Mouse (Mus musculus) embryonic facial prominence, embryonic 11.5 days (tissue): Measurements from ENCODE around the gene Gfy. TPM values are rescaled to one million over a fixed set of nuclear protein-coding genes. Genes with fewer than 3 reads are reported as not detected.
"Not testable (repeated sequence)": the region's sequence is repeated elsewhere in the genome, so short reads cannot be mapped to it uniquely, and the experiment has no call there.

ENCODE experiments used
- ATAC-seq: fragments of 200-750 bp; cut with Nextera tagmentation; replicated peaks from 2 replicates; pipeline ENCODE4 v1.8.0; 2017; ENCODE audit warnings: low read depth; ENCODE audit not compliant: insufficient number of reproducible peaks, low FRiP score, low TSS enrichment
- DNase-seq: peaks from one replicate; pipeline ENCODE4 v3.0.0-alpha.2; 2015; ENCODE audit warnings: low spot score
- H3K27ac ChIP-seq: fragments of 300-500 bp; sonication (generic); replicated peaks from 2 replicates; pipeline ENCODE4 v1.5.1; 2014; ENCODE audit warnings: mild to moderate bottlenecking, low read depth, low read length, control low read depth
- H3K27me3 ChIP-seq: fragments of 300-500 bp; sonication (generic); 2 replicates; pipeline ENCODE4 v1.6.1; 2014; ENCODE audit warnings: mild to moderate bottlenecking, low read length, moderate library complexity, mixed read lengths; ENCODE audit not compliant: control insufficient read depth, insufficient read depth
- H3K36me3 ChIP-seq: fragments of 300-500 bp; sonication (generic); replicated peaks from 2 replicates; pipeline ENCODE4 v1.6.1; 2014; ENCODE audit warnings: low read depth, mild to moderate bottlenecking, low read length, moderate library complexity, mixed read lengths; ENCODE audit not compliant: control insufficient read depth, insufficient read depth
- H3K4me1 ChIP-seq: fragments of 300-500 bp; sonication (generic); 2 replicates; pipeline ENCODE4 v1.6.1; 2014; ENCODE audit warnings: low read length, mixed read lengths; ENCODE audit not compliant: control insufficient read depth, insufficient read depth
- H3K4me2 ChIP-seq: fragments of 300-500 bp; sonication (generic); 2 replicates; pipeline ENCODE4 v1.6.1; 2014; ENCODE audit warnings: low read depth, mild to moderate bottlenecking, control low read depth, low read length, moderate library complexity
- H3K4me3 ChIP-seq: fragments of 300-500 bp; sonication (generic); 2 replicates; pipeline ENCODE4 v1.5.1; 2014; ENCODE audit warnings: low read depth, low read length, control low read depth
- H3K9ac ChIP-seq: fragments of 300-500 bp; sonication (generic); replicated peaks from 2 replicates; pipeline ENCODE4 v1.6.1; 2014; ENCODE audit warnings: mild to moderate bottlenecking, control low read depth, low read length
- H3K9me3 ChIP-seq: fragments of 300-500 bp; sonication (generic); replicated peaks from 2 replicates; pipeline ENCODE4 v1.6.1; 2016; ENCODE audit warnings: mild to moderate bottlenecking, low read length, inconsistent platforms, mixed read lengths; ENCODE audit not compliant: control insufficient read depth
- WGBS: fragments of 180-500 bp; shearing (Covaris S2); extraction: QIAGEN DNeasy Blood & Tissue Kit; methylation state at CpG from one replicate; pipeline ENCODE4 v1.1.7; 2014; 5-methylcytosine and 5-hydroxymethylcytosine counted together
- polyA plus RNA-seq: library from polyadenylated mRNA; unstranded; fragments of >200 nt; fragmentation: Nextera tagmentation; extraction: Ambion mirVana; gene quantifications from 2 replicates; pipeline ENCODE4 v1.2.1, GENCODE M21; 2014

Gfy gene
- polyA plus RNA-seq, 1 experiment from 2014 or later, result 0.52 TPM

DNA sequence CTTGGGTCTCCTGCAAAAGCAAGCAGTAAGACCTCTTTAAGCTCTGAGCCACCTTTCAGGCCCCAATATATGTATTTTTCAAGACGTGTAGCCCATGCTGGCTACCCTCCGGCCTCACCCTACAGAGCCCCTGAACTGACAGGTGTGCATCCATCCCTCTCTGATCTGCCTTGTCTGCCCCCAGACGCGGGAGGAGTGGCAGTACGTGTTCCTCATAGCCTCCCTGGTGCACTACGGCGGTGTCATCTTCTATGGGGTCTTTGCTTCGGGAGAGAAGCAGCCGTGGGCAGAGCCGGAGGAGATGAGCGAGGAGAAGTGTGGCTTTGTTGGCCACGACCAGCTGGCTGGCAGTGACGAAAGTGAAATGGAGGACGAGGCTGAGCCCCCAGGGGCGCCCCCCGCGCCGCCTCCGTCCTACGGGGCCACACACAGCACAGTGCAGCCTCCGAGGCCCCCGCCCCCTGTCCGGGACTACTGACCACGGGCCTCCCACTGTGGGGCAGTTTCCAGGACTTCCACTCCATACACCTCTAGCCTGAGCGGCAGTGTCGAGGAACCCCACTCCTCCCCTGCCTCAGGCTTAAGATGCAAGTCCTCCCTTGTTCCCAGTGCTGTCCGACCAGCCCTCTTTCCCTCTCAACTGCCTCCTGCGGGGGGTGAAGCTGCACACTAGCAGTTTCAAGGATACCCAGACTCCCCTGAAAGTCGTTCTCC is 4.6 kb downstream of the Gfy start:
- 4% methylated on average over 29 of the region's 29 CpGs for WGBS
- no peak; the same call in 1 of the 2 replicates for ATAC-seq
- Histone ChIP-seq H3K4me3 (no peak overlapping the region), H3K36me3 (no peaks in the 10 kb centered on the region), H3K9me3 (peaks cover 6% of the 10 kb centered on the region), H3K27ac (no peak overlapping the region), H3K27me3 (peaks cover 64% of the 10 kb centered on the region), H3K9ac (0 out of 2 replicates have a peak overlapping the region, but pooled peaks have one; percentile 9), H3K4me2 (peak overlapping the region; percentile 23; the same call in 1 of the 2 replicates), H3K4me1 (no peaks in the 10 kb centered on the region; the same call in 1 of the 2 replicates)
- no peak for DNase-seq

- not testable (repeated sequence) for H3K4me3 ChIP-seq, H3K27ac ChIP-seq, H3K36me3 ChIP-seq, H3K4me2 ChIP-seq, H3K4me1 ChIP-seq, H3K9ac ChIP-seq, DNase-seq, ATAC-seq
- Histone ChIP-seq H3K27me3 (peaks cover 63% of the 10 kb centered on the region), H3K9me3 (peaks cover 15% of the 10 kb centered on the region)
- WGBS, result 53% methylated on average over 1 of the region's 1 CpGs
Measured at GRCm38 (mm10) chr7:45173772-45174171, 5.6 kb downstream of the Gfy start.

DNA sequence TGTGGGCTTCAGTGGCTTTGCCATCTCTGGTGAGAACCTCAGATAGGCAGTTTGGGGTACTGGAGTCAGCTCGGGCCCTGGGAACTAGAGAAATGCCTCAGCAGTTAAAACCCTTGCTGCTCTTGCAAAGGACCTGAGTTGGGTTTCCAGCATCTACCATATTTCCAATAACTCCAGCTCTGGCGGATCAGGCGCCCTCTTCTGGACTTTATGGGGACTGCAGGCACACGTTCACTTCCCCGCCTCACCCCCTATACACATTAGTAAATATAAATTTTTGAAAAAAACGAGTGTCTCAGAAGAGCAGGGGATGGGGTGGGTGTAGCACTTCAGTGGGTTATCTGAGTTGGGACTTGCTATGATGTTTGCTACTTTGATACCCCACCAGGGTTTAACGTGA is 6.4 kb downstream of the Gfy start:
- Histone ChIP-seq H3K4me3 (no peak overlapping the region), H3K4me1 (no peaks in the 10 kb centered on the region; the same call in 1 of the 2 replicates), H3K27ac (no peak overlapping the region), H3K9me3 (peaks cover 15% of the 10 kb centered on the region), H3K9ac (no peak overlapping the region), H3K4me2 (no peak overlapping the region), H3K27me3 (peaks cover 63% of the 10 kb centered on the region), H3K36me3 (no peaks in the 10 kb centered on the region)
- DNase-seq (no peak), ATAC-seq (no peak)
- 60% methylated on average over 7 of the region's 7 CpGs for WGBS

DNA sequence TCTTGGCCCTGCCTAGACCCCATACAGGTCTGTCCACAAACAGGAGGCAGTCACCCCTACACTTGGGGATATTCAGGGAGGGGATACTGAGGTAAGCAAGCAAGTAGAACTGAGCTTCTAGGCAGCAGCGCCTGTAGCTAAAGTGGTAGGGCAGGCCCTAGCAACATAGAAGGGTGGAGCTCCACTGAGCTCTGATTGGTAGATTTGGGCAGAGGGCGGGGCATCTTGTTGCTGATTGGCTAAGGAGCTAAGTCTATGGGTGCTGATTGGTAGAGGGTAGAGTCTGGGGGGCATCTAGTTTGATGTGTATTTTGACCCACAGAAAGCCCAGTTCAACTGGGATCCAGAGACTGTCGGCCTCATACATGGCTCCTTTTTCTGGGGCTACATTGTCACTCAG is 9.9 kb downstream of the Gfy start:
- Histone ChIP-seq H3K9ac (no peak overlapping the region), H3K4me1 (no peaks in the 10 kb centered on the region), H3K36me3 (no peaks in the 10 kb centered on the region), H3K27me3 (peaks cover 61% of the 10 kb centered on the region), H3K27ac (no peak overlapping the region), H3K4me2 (no peak overlapping the region), H3K9me3 (peaks cover 15% of the 10 kb centered on the region), H3K4me3 (no peak overlapping the region)
- ATAC-seq (no peak), DNase-seq (no peak)
- WGBS, result 91% methylated on average over 3 of the region's 3 CpGs

GRCm38 (mm10) chr7:45168656-45169055 is 10.7 kb downstream of the Gfy start:
- Histone ChIP-seq H3K36me3 (no peaks in the 10 kb centered on the region), H3K4me3 (no peak overlapping the region), H3K27ac (no peak overlapping the region), H3K4me1 (no peaks in the 10 kb centered on the region; the same call in 1 of the 2 replicates), H3K27me3 (peaks cover 65% of the 10 kb centered on the region), H3K9ac (no peak overlapping the region), H3K4me2 (no peak overlapping the region), H3K9me3 (peaks cover 15% of the 10 kb centered on the region)
- DNase-seq (no peak), ATAC-seq (no peak)
- WGBS, result 4% methylated on average over 24 of the region's 24 CpGs

GRCm38 (mm10) chr7:45167761-45168445 is 11.5 kb downstream of the Gfy start:
- DNase-seq (no peak), ATAC-seq (no peak)
- Histone ChIP-seq H3K4me3 (no peak overlapping the region), H3K27ac (no peak overlapping the region), H3K9me3 (peaks cover 15% of the 10 kb centered on the region), H3K27me3 (peaks cover 71% of the 10 kb centered on the region), H3K4me2 (no peak overlapping the region), H3K36me3 (no peaks in the 10 kb centered on the region), H3K4me1 (no peaks in the 10 kb centered on the region; the same call in 1 of the 2 replicates), H3K9ac (no peak overlapping the region)
- 2% methylated on average over 19 of the region's 19 CpGs for WGBS

- DNase-seq (no peak), ATAC-seq (no peak)
- Histone ChIP-seq H3K27ac (no peak overlapping the region), H3K27me3 (peaks cover 72% of the 10 kb centered on the region), H3K4me3 (no peak overlapping the region), H3K4me1 (peaks cover 4% of the 10 kb centered on the region; the same call in 1 of the 2 replicates), H3K9me3 (peaks cover 15% of the 10 kb centered on the region), H3K4me2 (no peak overlapping the region), H3K36me3 (no peaks in the 10 kb centered on the region), H3K9ac (no peak overlapping the region)
- WGBS, result 39% methylated on average over 9 of the region's 10 CpGs
Measured at GRCm38 (mm10) chr7:45166950-45167401, 12.4 kb downstream of the Gfy start.

GRCm38 (mm10) chr7:45165701-45166100 is 13.7 kb downstream of the Gfy start:
- ATAC-seq, result no peak
- H3K4me1 ChIP-seq, result peaks cover 4% of the 10 kb centered on the region; the same call in 1 of the 2 replicates
- H3K4me2 ChIP-seq, result no peak overlapping the region
- H3K9ac ChIP-seq, result no peak overlapping the region
- no peaks in the 10 kb centered on the region for H3K36me3 ChIP-seq
- DNase-seq, result no peak
- WGBS, result 43% methylated on average over 11 of the region's 11 CpGs
- no peak overlapping the region for H3K4me3 ChIP-seq
- peaks cover 69% of the 10 kb centered on the region for H3K27me3 ChIP-seq
- no peak overlapping the region for H3K27ac ChIP-seq
- H3K9me3 ChIP-seq, result peaks cover 15% of the 10 kb centered on the region
